Mouse (Mus musculus) heart, embryonic 15.5 days (tissue): ENCODE measurements at regions not wholly inside any gene's neighbourhood (a gene's known extent, or its start where the extent isn't known, plus 50 kb on each side); places are given as distances from the start of the nearest gene placed in this dataset.

Experiments
- ATAC-seq: fragments of 200-750 bp; cut with Nextera tagmentation; replicated peaks from 2 replicates; pipeline ENCODE4 v1.8.0; 2017; ENCODE audit warnings: low read depth, moderate TSS enrichment; ENCODE audit not compliant: insufficient number of reproducible peaks, insufficient read depth, low FRiP score
- H3K27ac ChIP-seq: fragments of 300-500 bp; sonication (generic); 2 replicates; pipeline ENCODE4 v1.5.1; 2015; ENCODE audit warnings: mild to moderate bottlenecking, inconsistent platforms
- H3K27me3 ChIP-seq: fragments of 300-500 bp; sonication (generic); 2 replicates; pipeline ENCODE4 v1.6.1; 2015; ENCODE audit warnings: inconsistent platforms
- H3K36me3 ChIP-seq: fragments of 300-500 bp; sonication (generic); 2 replicates; pipeline ENCODE4 v1.6.1; 2015; ENCODE audit warnings: mild to moderate bottlenecking, inconsistent platforms
- H3K4me1 ChIP-seq: fragments of 300-500 bp; sonication (generic); replicated peaks from 2 replicates; pipeline ENCODE4 v1.6.1; 2015; ENCODE audit warnings: inconsistent platforms
- H3K4me2 ChIP-seq: fragments of 300-500 bp; sonication (generic); 2 replicates; pipeline ENCODE4 v1.6.1; 2015; ENCODE audit warnings: inconsistent platforms, mild to moderate bottlenecking, moderate library complexity
- H3K4me3 ChIP-seq: fragments of 300-500 bp; sonication (generic); 2 replicates; pipeline ENCODE4 v1.5.1; 2015; ENCODE audit warnings: mild to moderate bottlenecking, inconsistent platforms
- H3K9ac ChIP-seq: fragments of 300-500 bp; sonication (generic); 2 replicates; pipeline ENCODE4 v1.6.1; 2015; ENCODE audit warnings: mild to moderate bottlenecking, inconsistent platforms
- H3K9me3 ChIP-seq: fragments of 300-500 bp; sonication (generic); replicated peaks from 2 replicates; pipeline ENCODE4 v1.6.1; 2016; ENCODE audit warnings: inconsistent platforms
- whole genome bisulfite sequencing: fragments of 180-500 bp; shearing (Covaris S2); methylation state at CpG from one replicate; pipeline ENCODE4 v1.1.7; 2015; ENCODE audit warnings: mixed read lengths; 5-methylcytosine and 5-hydroxymethylcytosine counted together

- no peak overlapping the region for H3K4me3 ChIP-seq
- WGBS, result 24% methylated on average over 3 of the region's 3 CpGs
- no peaks in the 10 kb centered on the region for H3K36me3 ChIP-seq
- no peak overlapping the region for H3K9ac ChIP-seq
- H3K4me1 ChIP-seq, result peaks cover 3% of the 10 kb centered on the region; the same call in 1 of the 2 replicates
- no peak overlapping the region for H3K4me2 ChIP-seq
- H3K27me3 ChIP-seq, result no peaks in the 10 kb centered on the region
- H3K27ac ChIP-seq, result peak overlapping the region; percentile 74
- H3K9me3 ChIP-seq, result no peaks in the 10 kb centered on the region
- ATAC-seq, result no peak
Measured at GRCm38 (mm10) chr12:94334671-94335070, 1357.4 kb upstream of the Flrt2 start.

DNA sequence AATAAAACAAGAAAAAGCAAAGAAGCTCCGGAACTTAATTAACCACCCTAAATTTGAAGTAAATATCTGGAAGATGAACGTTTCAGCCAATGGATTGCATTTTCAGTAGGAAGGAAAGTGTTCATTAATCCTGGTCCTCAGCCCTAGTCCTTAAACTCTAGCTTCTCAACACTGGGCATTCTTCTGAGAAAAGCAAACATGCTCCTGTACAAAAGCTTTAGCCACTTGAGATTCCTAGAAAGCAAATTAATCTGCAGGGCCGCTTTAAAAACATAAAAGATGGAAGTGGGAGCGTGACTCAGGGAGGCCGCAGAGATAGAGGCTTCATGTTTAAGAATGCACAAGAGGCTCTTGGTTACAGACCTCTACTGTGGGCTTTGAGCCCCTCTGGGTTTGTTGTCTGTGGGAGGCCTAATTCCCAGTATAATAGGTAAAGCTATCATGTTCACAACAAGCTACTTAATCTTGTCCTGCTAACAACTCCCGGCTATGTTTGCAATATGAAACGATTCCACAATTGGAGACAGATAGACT is 1342.3 kb upstream of the Flrt2 start:
- ATAC-seq, result no peak
- Histone ChIP-seq H3K9me3 (no peaks in the 10 kb centered on the region), H3K4me2 (no peak overlapping the region), H3K27me3 (no peaks in the 10 kb centered on the region), H3K4me1 (no peaks in the 10 kb centered on the region), H3K4me3 (no peak overlapping the region), H3K9ac (no peak overlapping the region), H3K27ac (no peak overlapping the region), H3K36me3 (no peaks in the 10 kb centered on the region)
- 52% methylated on average over 7 of the region's 7 CpGs for WGBS

DNA sequence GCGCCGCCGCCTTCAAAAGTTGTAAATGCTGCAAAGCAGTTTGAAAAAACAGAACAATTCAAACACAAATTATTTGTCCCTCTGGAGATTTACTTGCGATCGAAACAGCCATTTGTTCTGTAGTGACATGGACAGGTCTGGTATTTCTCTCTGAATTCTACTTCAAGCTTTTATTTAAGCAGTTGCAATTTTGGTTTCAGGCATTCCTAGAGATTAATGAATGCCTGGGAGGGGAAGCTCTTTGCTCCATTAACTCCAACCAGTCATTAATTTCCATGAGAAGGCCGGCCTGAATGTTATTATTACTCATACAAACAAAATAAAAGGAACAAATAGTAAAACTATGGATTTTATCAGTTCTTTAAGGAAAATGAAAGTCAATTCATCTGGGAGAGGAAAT is 1327.8 kb upstream of the Flrt2 start:
- Histone ChIP-seq H3K9ac (no peak overlapping the region), H3K27me3 (no peaks in the 10 kb centered on the region), H3K36me3 (no peaks in the 10 kb centered on the region), H3K4me1 (no peaks in the 10 kb centered on the region), H3K9me3 (no peaks in the 10 kb centered on the region), H3K27ac (no peak overlapping the region), H3K4me2 (no peak overlapping the region), H3K4me3 (no peak overlapping the region)
- no peak for ATAC-seq
- WGBS, result 78% methylated on average over 6 of the region's 6 CpGs

GRCm38 (mm10) chr12:94399991-94400390 is 1292.0 kb upstream of the Flrt2 start:
- H3K27ac ChIP-seq, result no peak overlapping the region
- no peak overlapping the region for H3K4me2 ChIP-seq
- WGBS, result 26% methylated on average over 2 of the region's 2 CpGs
- no peaks in the 10 kb centered on the region for H3K9me3 ChIP-seq
- H3K9ac ChIP-seq, result no peak overlapping the region
- ATAC-seq, result no peak
- H3K4me3 ChIP-seq, result no peak overlapping the region
- H3K36me3 ChIP-seq, result no peaks in the 10 kb centered on the region
- no peaks in the 10 kb centered on the region for H3K4me1 ChIP-seq
- no peaks in the 10 kb centered on the region for H3K27me3 ChIP-seq

DNA sequence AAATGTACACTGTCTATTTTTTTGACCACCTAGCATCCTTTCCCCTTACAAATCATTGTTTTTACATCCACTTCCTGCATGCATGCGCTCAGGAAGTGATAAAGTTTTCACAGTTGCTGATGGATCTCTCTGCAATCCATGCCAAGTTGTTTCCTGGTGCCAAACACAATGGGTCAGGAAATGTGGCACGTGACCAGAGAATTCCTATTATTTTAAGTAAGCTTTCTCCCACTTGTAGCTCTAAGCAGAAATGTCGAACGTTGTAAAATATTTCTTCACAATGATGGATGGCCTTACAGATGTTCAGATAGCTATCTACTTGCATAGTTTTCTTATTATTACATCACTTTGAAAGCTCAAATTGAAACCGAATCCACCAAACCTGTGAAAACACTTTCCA is 1271.1 kb upstream of the Flrt2 start:
- Histone ChIP-seq H3K4me3 (no peak overlapping the region), H3K27ac (no peak overlapping the region), H3K4me1 (no peaks in the 10 kb centered on the region; the same call in 1 of the 2 replicates), H3K36me3 (no peaks in the 10 kb centered on the region), H3K4me2 (no peak overlapping the region), H3K27me3 (no peaks in the 10 kb centered on the region), H3K9ac (no peak overlapping the region), H3K9me3 (no peaks in the 10 kb centered on the region)
- 26% methylated on average over 5 of the region's 5 CpGs for WGBS
- peak; percentile 53 for ATAC-seq

DNA sequence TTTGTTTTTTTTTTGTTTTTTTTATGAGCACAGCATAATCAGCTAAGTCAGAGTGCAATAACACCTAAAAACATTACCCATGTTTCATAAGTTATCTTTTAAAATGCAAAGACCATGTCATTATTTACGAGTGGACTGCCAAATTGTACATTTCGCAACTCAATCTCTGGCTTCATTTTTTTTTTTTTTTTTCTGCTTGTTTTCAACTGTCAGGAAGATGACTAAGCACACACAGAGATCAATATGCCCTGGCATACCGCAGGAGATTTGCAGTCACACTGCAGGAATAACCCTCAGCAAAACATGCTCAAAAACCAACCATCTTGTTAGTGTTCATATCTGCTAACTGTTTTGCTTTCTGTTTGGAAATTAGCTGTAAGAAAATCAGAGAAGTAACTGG is 1270.3 kb upstream of the Flrt2 start:
- H3K4me1 ChIP-seq, result no peaks in the 10 kb centered on the region; the same call in 1 of the 2 replicates
- H3K9ac ChIP-seq, result no peak overlapping the region
- no peak for ATAC-seq
- no peaks in the 10 kb centered on the region for H3K9me3 ChIP-seq
- no peak overlapping the region for H3K4me2 ChIP-seq
- 63% methylated on average over 3 of the region's 3 CpGs for WGBS
- no peaks in the 10 kb centered on the region for H3K27me3 ChIP-seq
- H3K36me3 ChIP-seq, result no peaks in the 10 kb centered on the region
- H3K27ac ChIP-seq, result no peak overlapping the region
- H3K4me3 ChIP-seq, result no peak overlapping the region

- no peak; the same call in 1 of the 2 replicates for ATAC-seq
- H3K27me3 ChIP-seq, result no peaks in the 10 kb centered on the region
- no peak overlapping the region for H3K9ac ChIP-seq
- H3K4me3 ChIP-seq, result no peak overlapping the region
- no peaks in the 10 kb centered on the region for H3K9me3 ChIP-seq
- H3K36me3 ChIP-seq, result no peaks in the 10 kb centered on the region
- H3K4me2 ChIP-seq, result no peak overlapping the region
- H3K4me1 ChIP-seq, result peaks cover 2% of the 10 kb centered on the region; the same call in 1 of the 2 replicates
- 36% methylated on average over 3 of the region's 3 CpGs for WGBS
- no peak overlapping the region for H3K27ac ChIP-seq
Measured at GRCm38 (mm10) chr12:94424340-94424981, 1267.6 kb upstream of the Flrt2 start.

DNA sequence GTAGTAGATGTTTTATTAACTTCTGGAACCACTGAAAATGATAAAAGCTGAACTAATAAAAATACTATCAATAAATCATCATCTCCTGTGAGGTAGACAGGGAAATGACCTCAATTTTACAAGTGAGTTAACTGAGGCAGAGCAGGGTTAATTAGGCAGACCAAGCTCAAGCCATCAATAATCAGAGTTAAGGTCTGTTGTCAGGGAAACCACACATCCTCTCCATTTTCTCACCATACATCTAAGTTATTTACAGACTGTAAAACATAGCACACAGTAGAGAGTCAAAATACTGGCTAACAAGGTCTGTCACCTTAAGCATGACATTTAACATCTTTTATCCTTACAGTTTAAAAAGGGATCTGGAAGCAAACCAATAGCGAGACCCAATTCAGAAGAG is 1242.5 kb upstream of the Flrt2 start:
- H3K27ac ChIP-seq, result no peak overlapping the region
- H3K9me3 ChIP-seq, result no peaks in the 10 kb centered on the region
- no peaks in the 10 kb centered on the region for H3K27me3 ChIP-seq
- no peak overlapping the region for H3K4me2 ChIP-seq
- no peaks in the 10 kb centered on the region for H3K36me3 ChIP-seq
- WGBS, result 85% methylated on average over 1 of the region's 1 CpGs
- H3K4me3 ChIP-seq, result no peak overlapping the region
- H3K9ac ChIP-seq, result no peak overlapping the region
- no peaks in the 10 kb centered on the region for H3K4me1 ChIP-seq
- no peak for ATAC-seq

- WGBS, result 37% methylated on average over 2 of the region's 2 CpGs
- H3K9ac ChIP-seq, result no peak overlapping the region
- no peak overlapping the region for H3K4me3 ChIP-seq
- H3K4me1 ChIP-seq, result peaks cover 3% of the 10 kb centered on the region; the same call in 1 of the 2 replicates
- no peaks in the 10 kb centered on the region for H3K9me3 ChIP-seq
- no peaks in the 10 kb centered on the region for H3K36me3 ChIP-seq
- no peaks in the 10 kb centered on the region for H3K27me3 ChIP-seq
- ATAC-seq, result no peak
- H3K27ac ChIP-seq, result no peak overlapping the region
- H3K4me2 ChIP-seq, result no peak overlapping the region
Measured at GRCm38 (mm10) chr12:94468027-94468426, 1224.0 kb upstream of the Flrt2 start.

- Histone ChIP-seq H3K27ac (no peak overlapping the region), H3K36me3 (no peaks in the 10 kb centered on the region), H3K4me2 (no peak overlapping the region), H3K9ac (no peak overlapping the region), H3K4me1 (peaks cover 3% of the 10 kb centered on the region; the same call in 1 of the 2 replicates), H3K27me3 (no peaks in the 10 kb centered on the region), H3K9me3 (no peaks in the 10 kb centered on the region), H3K4me3 (no peak overlapping the region)
- WGBS, result 60% methylated on average over 3 of the region's 3 CpGs
- no peak for ATAC-seq
Measured at GRCm38 (mm10) chr12:94468609-94469008, 1223.4 kb upstream of the Flrt2 start.

DNA sequence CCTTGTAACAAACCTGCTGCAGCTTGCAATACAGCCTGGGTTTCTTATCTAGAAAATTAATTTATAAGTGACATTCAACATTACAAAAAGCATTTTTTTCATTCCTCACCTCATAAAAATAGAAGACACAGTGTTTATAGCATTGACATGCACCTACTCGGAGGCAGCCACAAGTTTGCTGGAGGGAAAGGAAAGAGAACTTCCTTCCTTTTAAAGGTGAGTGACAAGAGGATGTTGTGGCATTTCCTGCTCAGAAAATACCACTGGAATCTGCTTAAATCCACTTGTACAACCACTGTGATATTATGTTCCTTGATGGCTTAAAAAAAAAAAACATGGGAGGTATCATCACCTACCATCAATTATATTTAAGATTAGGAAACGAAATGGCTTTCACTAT is 1222.2 kb upstream of the Flrt2 start:
- no peak overlapping the region for H3K4me2 ChIP-seq
- no peaks in the 10 kb centered on the region for H3K36me3 ChIP-seq
- H3K9ac ChIP-seq, result no peak overlapping the region
- peaks cover 3% of the 10 kb centered on the region; the same call in 1 of the 2 replicates for H3K4me1 ChIP-seq
- H3K9me3 ChIP-seq, result no peaks in the 10 kb centered on the region
- no peak overlapping the region for H3K27ac ChIP-seq
- H3K4me3 ChIP-seq, result no peak overlapping the region
- H3K27me3 ChIP-seq, result no peaks in the 10 kb centered on the region
- WGBS, result 59% methylated on average over 2 of the region's 2 CpGs
- ATAC-seq, result no peak

DNA sequence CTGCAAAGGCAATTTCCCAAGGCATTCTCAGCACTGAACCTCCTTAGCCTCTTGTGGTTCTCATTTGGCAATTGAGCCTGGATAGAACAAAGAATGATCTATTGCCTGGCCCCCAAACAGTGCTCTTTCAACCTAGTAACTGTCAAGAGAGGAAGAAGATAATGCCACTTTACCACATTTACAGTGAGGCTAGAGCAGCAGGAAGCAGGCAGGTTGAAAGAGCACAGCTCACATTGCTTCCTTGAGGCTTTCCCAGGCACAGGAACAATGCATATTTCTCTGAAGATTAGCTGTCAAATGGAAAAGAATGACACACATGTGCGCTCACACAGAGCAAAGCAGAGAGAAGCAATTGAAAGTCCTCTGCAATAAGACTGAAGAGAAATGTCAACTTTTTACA is 1221.0 kb upstream of the Flrt2 start:
- Histone ChIP-seq H3K27me3 (no peaks in the 10 kb centered on the region), H3K4me1 (peaks cover 3% of the 10 kb centered on the region; the same call in 1 of the 2 replicates), H3K4me2 (no peak overlapping the region), H3K27ac (no peak overlapping the region; the same call in 1 of the 2 replicates), H3K36me3 (no peaks in the 10 kb centered on the region), H3K9ac (no peak overlapping the region), H3K9me3 (no peaks in the 10 kb centered on the region), H3K4me3 (no peak overlapping the region)
- 34% methylated on average over 1 of the region's 1 CpGs for WGBS
- no peak for ATAC-seq
